Mouse (Mus musculus) liver, adult 2 months (tissue): ENCODE data around the gene Hs3st3a1.

ENCODE experiments used
- CTCF ChIP-seq: fragments of 200-500 bp; IDR thresholded peaks from 2 replicates; pipeline ENCODE4 v1.5.1; 2011; ENCODE audit warnings: low read depth, low read length, control low read depth
- POLR2A ChIP-seq: fragments of 200-500 bp; IDR thresholded peaks from 2 replicates; pipeline ENCODE4 v1.6.1; 2011; ENCODE audit warnings: low read length, control low read depth; ENCODE audit not compliant: insufficient read depth; ENCODE audit errors: extremely low read depth

GRCm38 (mm10) chr11:64560471-64560870 lies 125.3 kb downstream of the Hs3st3a1 start:
- TF ChIP-seq POLR2A (no peak), CTCF (no peak)
